Comparison of ENCODE assay signal across 9 mouse cellular contexts in the genomic region with DNA sequence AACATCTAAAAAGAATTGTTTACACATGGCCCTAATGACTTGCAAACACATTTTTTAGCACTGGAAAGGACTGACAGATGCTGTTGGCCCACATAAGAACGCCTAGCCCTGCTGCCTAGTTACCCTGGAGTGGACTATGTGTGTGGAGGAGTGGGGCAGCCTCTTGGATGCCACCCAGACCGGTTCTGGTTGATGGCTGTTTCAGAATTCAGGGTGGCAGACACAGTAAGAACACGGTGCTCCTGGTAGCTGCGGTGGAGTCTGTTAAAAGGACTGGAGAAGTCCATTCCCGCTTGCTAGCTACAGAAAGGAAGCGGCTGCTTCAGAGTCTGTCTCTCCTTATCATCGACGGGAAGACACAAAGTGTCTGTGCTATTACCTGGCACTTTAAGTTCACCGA. TPM values are rescaled to one million over a fixed set of nuclear protein-coding genes. Genes with fewer than 3 reads are reported as not detected.
DNase-seq lines count a peak whose midpoint lies in the region; ATAC-seq and TF ChIP-seq lines count a peak whose summit lies in the region.
"Had no signal": no experiment of that assay in that cellular context is flagged by ENCODE, and none has a peak within 500 bp of the region (broad histone marks: within the 10 kb centered on the region; RNA-seq: fewer than 3 reads in every experiment).

No protein-coding gene starts in this region.

- H3K4me2 ChIP-seq in midbrain, embryonic 16.5 days (ENCODE audit: low read length) = no peak overlapping the region

- H3K27me3 ChIP-seq in midbrain, embryonic 16.5 days (ENCODE audit: control insufficient read depth, insufficient read depth, low read depth, low read length) = no peaks in the 10 kb centered on the region

- no peak for TF ChIP-seq CTCF in left cerebral cortex, adult 2 months (IDR thresholded peaks at IDR 0.05)

- peaks cover 8% of the 10 kb centered on the region; the same call in 1 of the 2 replicates for H3K36me3 ChIP-seq in midbrain, embryonic 16.5 days (ENCODE audit: control insufficient read depth, insufficient read depth, low read length)

- peak; percentile 11 for DNase-seq in cerebellum, adult 11-12 months
- DNase-seq in left cerebral cortex, adult 2 months (ENCODE audit: extremely low spot score in 1 of 2, low spot score in 2 of 2) = peak; percentile 29 to 47
- no peak for DNase-seq in left cerebral cortex, adult 11 months (ENCODE audit: low spot score)
- DNase-seq in layer of hippocampus, adult 9-11 months = peak; percentile 73
- no peak for DNase-seq in adrenal gland, postnatal 10 days
- DNase-seq in spleen, postnatal 4 days (ENCODE audit: low spot score in 2 of 2) = no peak
- DNase-seq: adrenal gland, postnatal 25 days had no signal

- H3K9ac ChIP-seq in midbrain, embryonic 16.5 days (ENCODE audit: low read depth, low read length) = 0 out of 2 replicates have a peak overlapping the region, but pooled peaks have one; percentile 6

- no peak for ATAC-seq in cerebellum, adult (ENCODE audit: insufficient number of reproducible peaks, low FRiP score, low TSS enrichment)
- ATAC-seq in midbrain, embryonic 16.5 days = 0 out of 2 replicates have a peak, but pooled peaks have one; percentile 67

- WGBS in midbrain, embryonic 16.5 days = 86% methylated on average over 9 of the region's 9 CpGs

- no peaks in the 10 kb centered on the region for H3K4me1 ChIP-seq in midbrain, embryonic 16.5 days (ENCODE audit: control insufficient read depth, insufficient read depth, low read length)

- H3K4me3 ChIP-seq in left cerebral cortex, adult 2 months = no peak overlapping the region
- H3K4me3 ChIP-seq in midbrain, embryonic 16.5 days (ENCODE audit: low read depth, low read length) = no peak overlapping the region

- intact Hi-C loops in left cerebral cortex, adult 2 months (cut with DNase I) = loop anchor here (2.0 to 5.0 kb wide), 3 partner anchors 48 to 178 kb away; no protein-coding TSS in a partner anchor

- peak overlapping the region; percentile 59 for H3K27ac ChIP-seq in left cerebral cortex, adult 2 months
- peak overlapping the region; percentile 38 for H3K27ac ChIP-seq in midbrain, embryonic 16.5 days (ENCODE audit: low read length)

- no peaks in the 10 kb centered on the region for H3K9me3 ChIP-seq in midbrain, embryonic 16.5 days (replicated peaks; ENCODE audit: control insufficient read depth, low read length, poor library complexity, severe bottlenecking)

RNA-seq across cellular contexts. Expression of a gene that starts 57.4 kb away (rescaled TPM):
- 10 to 100 TPM; 79.7 to 82.8 TPM for total RNA-seq in left cerebral cortex, adult 2 months (2021)
- polyA plus RNA-seq in midbrain, embryonic 16.5 days (2015; fragmentation: Nextera tagmentation; extraction: Ambion mirVana) = 16.2 and 18.5 TPM in 2 replicates
- 10 to 100 TPM; 19.3 to 32.5 TPM for total RNA-seq in adrenal gland, postnatal 10 days (2021)

Comparison
In these comparisons a context has a peak if more than half of its experiments do, and no peak if none do; other contexts are left out.
1. DNase-seq: peak in cerebellum, adult 11-12 months (single experiment), left cerebral cortex, adult 2 months (2 of 2) and layer of hippocampus, adult 9-11 months (single experiment); none in left cerebral cortex, adult 11 months (single experiment), adrenal gland, postnatal 10 days (single experiment) and spleen, postnatal 4 days (0 of 2).